Mouse (Mus musculus): ENCODE data around the gene Ghrhr.

GRCm38 (mm10) chr6:55345264-55345663 lies 30.8 kb upstream of the Ghrhr start:
- TF ChIP-seq POLR2A (IDR thresholded peaks at IDR 0.05; ENCODE audit: insufficient read depth, low read depth, low read length): no peak
- no peak for TF ChIP-seq CTCF (IDR thresholded peaks at IDR 0.05; ENCODE audit: insufficient read depth, low read depth, low read length)
